In genomic region chr1:168068920-168069590, GRCm38 (mm10) we compare ENCODE assay signal across 24 mouse cellular contexts.
DNase-seq lines count a peak whose midpoint lies in the region; ATAC-seq and TF ChIP-seq lines count a peak whose summit lies in the region.
"Had no signal": no experiment of that assay in that cellular context is flagged by ENCODE, and none has a peak within 500 bp of the region (broad histone marks: within the 10 kb centered on the region; RNA-seq: fewer than 3 reads in every experiment).

No protein-coding gene starts in this region.

- no peaks in the 10 kb centered on the region for H3K36me3 ChIP-seq in lung, embryonic 16.5 days (ENCODE audit: control insufficient read depth, insufficient read depth, low read length)
- no peaks in the 10 kb centered on the region for H3K36me3 ChIP-seq in stomach, embryonic 14.5 days (ENCODE audit: control insufficient read depth, insufficient read depth, low read length)
- no peaks in the 10 kb centered on the region for H3K36me3 ChIP-seq in stomach, postnatal 0 days (ENCODE audit: control insufficient read depth, insufficient read depth, low read length)
- H3K36me3 ChIP-seq: embryonic facial prominence, embryonic 12.5 days; embryonic facial prominence, embryonic 15.5 days; heart, embryonic 10.5 days; heart, embryonic 13.5 days had no signal

- no peak overlapping the region for H3K27ac ChIP-seq in lung, embryonic 16.5 days (ENCODE audit: low read length)
- peak overlapping the region; percentile 69; the same call in 1 of the 2 replicates for H3K27ac ChIP-seq in stomach, embryonic 14.5 days (ENCODE audit: low read length)
- H3K27ac ChIP-seq in stomach, postnatal 0 days (replicated peaks) = peak overlapping the region; percentile 49; the same call in 1 of the 2 replicates
- H3K27ac ChIP-seq: embryonic facial prominence, embryonic 12.5 days; embryonic facial prominence, embryonic 15.5 days; gastrocnemius, adult 2 months; heart, embryonic 10.5 days; heart, embryonic 13.5 days; hindbrain, embryonic 14.5 days had no signal

- peak; percentile 26; the same call in 1 of the 2 replicates for ATAC-seq in lung, embryonic 16.5 days (ENCODE audit: low read depth)
- ATAC-seq in stomach, embryonic 14.5 days (ENCODE audit: insufficient number of reproducible peaks, insufficient read depth, low FRiP score, low read depth) = peak; percentile 28; the same call in 1 of the 2 replicates
- peak; percentile 74; the same call in 1 of the 2 replicates for ATAC-seq in stomach, postnatal 0 days (ENCODE audit: low FRiP score, low TSS enrichment)
- ATAC-seq: activated CD4-positive, CD25-positive, alpha-beta regulatory T cell, adult 4 months; forebrain, embryonic 14.5 days had no signal

- TF ChIP-seq EP300 in stomach, postnatal 0 days (optimal IDR thresholded peaks at IDR 0.05) = peak; percentile 77

- H3K9me3 ChIP-seq in lung, embryonic 16.5 days (ENCODE audit: control insufficient read depth, low read length) = no peaks in the 10 kb centered on the region
- no peaks in the 10 kb centered on the region for H3K9me3 ChIP-seq in stomach, embryonic 14.5 days (ENCODE audit: control insufficient read depth, low read depth, low read length)
- H3K9me3 ChIP-seq in stomach, postnatal 0 days (ENCODE audit: control insufficient read depth, low read length) = no peaks in the 10 kb centered on the region
- H3K9me3 ChIP-seq: embryonic facial prominence, embryonic 12.5 days; embryonic facial prominence, embryonic 15.5 days; heart, embryonic 10.5 days; heart, embryonic 13.5 days had no signal

- no peak for TF ChIP-seq CTCF in lung, adult 2 months (IDR thresholded peaks at IDR 0.05; ENCODE audit: insufficient read depth, low read length)
- no peak for TF ChIP-seq CTCF in stomach, postnatal 0 days (IDR thresholded peaks at IDR 0.05; ENCODE audit: low read depth)

- H3K4me1 ChIP-seq in lung, embryonic 16.5 days (replicated peaks; ENCODE audit: control insufficient read depth, insufficient read depth, low read length) = peaks cover 12% of the 10 kb centered on the region
- H3K4me1 ChIP-seq in lung, adult 2 months (ENCODE audit: control insufficient read depth, insufficient read depth, low read length) = no peaks in the 10 kb centered on the region; the same call in 1 of the 2 replicates
- H3K4me1 ChIP-seq in stomach, embryonic 14.5 days (ENCODE audit: control insufficient read depth, insufficient read depth, low read length) = no peaks in the 10 kb centered on the region
- peaks cover 3% of the 10 kb centered on the region; the same call in 1 of the 2 replicates for H3K4me1 ChIP-seq in stomach, postnatal 0 days (replicated peaks; ENCODE audit: control insufficient read depth, insufficient read depth)
- H3K4me1 ChIP-seq: embryonic facial prominence, embryonic 12.5 days; embryonic facial prominence, embryonic 15.5 days; heart, embryonic 10.5 days; heart, embryonic 13.5 days had no signal

- no peak for TF ChIP-seq POLR2A in lung, adult 2 months (IDR thresholded peaks at IDR 0.05; ENCODE audit: borderline replicate concordance, extremely low read depth, low read depth, low read length)

- H3K4me2 ChIP-seq in lung, embryonic 16.5 days (ENCODE audit: low read depth, low read length) = no peak overlapping the region
- H3K4me2 ChIP-seq in stomach, embryonic 14.5 days (replicated peaks; ENCODE audit: low read depth, low read length) = no peak overlapping the region
- H3K4me2 ChIP-seq in stomach, postnatal 0 days (replicated peaks; ENCODE audit: low read depth) = no peak overlapping the region
- H3K4me2 ChIP-seq: embryonic facial prominence, embryonic 12.5 days; embryonic facial prominence, embryonic 15.5 days; heart, embryonic 13.5 days; hindbrain, embryonic 14.5 days had no signal

- peak; percentile 91 for DNase-seq in heart, adult 11 months
- no peak for DNase-seq in heart, adult 8-10 months (ENCODE audit: low spot score)
- no peak for DNase-seq in lung, adult 2 months
- DNase-seq in stomach, postnatal 0 days (ENCODE audit: low spot score) = no peak
- DNase-seq in spleen, postnatal 36 days (ENCODE audit: low spot score in 2 of 2) = no peak
- no peak for DNase-seq in neural tube, embryonic 10.5 days (ENCODE audit: extremely low spot score, low spot score)
- DNase-seq: adrenal gland, adult 8-10 months; adrenal gland, postnatal 36 days; cerebellum, adult 18-20 months; cerebellum, adult 9-11 months; cerebellum, postnatal 25 days; forebrain, postnatal 0 days; gastrocnemius, adult 2 months; gastrocnemius, postnatal 14 days; heart, postnatal 4 days had no signal

- H3K9ac ChIP-seq in lung, embryonic 16.5 days (ENCODE audit: low read length) = no peak overlapping the region
- no peak overlapping the region for H3K9ac ChIP-seq in stomach, embryonic 14.5 days (replicated peaks; ENCODE audit: low read depth, low read length)
- no peak overlapping the region for H3K9ac ChIP-seq in stomach, postnatal 0 days (ENCODE audit: low read length)
- H3K9ac ChIP-seq: embryonic facial prominence, embryonic 12.5 days; embryonic facial prominence, embryonic 15.5 days; forebrain, postnatal 0 days; heart, embryonic 13.5 days; hindbrain, embryonic 14.5 days had no signal

- H3K4me3 ChIP-seq in lung, embryonic 16.5 days (ENCODE audit: low read length) = no peak overlapping the region
- H3K4me3 ChIP-seq in lung, adult 2 months (replicated peaks; ENCODE audit: extremely low read depth, low read depth, low read length) = no peak overlapping the region
- H3K4me3 ChIP-seq in stomach, embryonic 14.5 days (ENCODE audit: low read depth, low read length) = no peak overlapping the region
- H3K4me3 ChIP-seq in stomach, postnatal 0 days (ENCODE audit: low read depth, low read length) = no peak overlapping the region
- H3K4me3 ChIP-seq: embryonic facial prominence, embryonic 12.5 days; embryonic facial prominence, embryonic 15.5 days; gastrocnemius, adult 2 months; heart, embryonic 10.5 days; heart, embryonic 13.5 days had no signal

- WGBS in lung, embryonic 16.5 days = 86% methylated on average over 1 of the region's 1 CpGs
- 86% methylated on average over 1 of the region's 1 CpGs for WGBS in lung, adult 2 months
- WGBS in stomach, embryonic 14.5 days = 65% methylated on average over 1 of the region's 1 CpGs
- WGBS in stomach, postnatal 0 days = 62% methylated on average over 1 of the region's 1 CpGs

- H3K27me3 ChIP-seq in lung, embryonic 16.5 days (ENCODE audit: control insufficient read depth, insufficient read depth, low read depth, low read length) = no peaks in the 10 kb centered on the region
- no peaks in the 10 kb centered on the region for H3K27me3 ChIP-seq in stomach, embryonic 14.5 days (ENCODE audit: control insufficient read depth, insufficient read depth, low read length)
- no peaks in the 10 kb centered on the region for H3K27me3 ChIP-seq in stomach, postnatal 0 days (ENCODE audit: control insufficient read depth, insufficient read depth, low read length)
- H3K27me3 ChIP-seq: embryonic facial prominence, embryonic 12.5 days; embryonic facial prominence, embryonic 15.5 days; heart, embryonic 13.5 days had no signal
